Mouse (Mus musculus): ENCODE measurements around the gene Cyb561a3. TPM values are rescaled to one million over a fixed set of nuclear protein-coding genes. Genes with fewer than 3 reads are reported as not detected.

The Cyb561a3 gene
- polyA plus RNA-seq, 1 experiment from 2014 or later = 12.5 TPM

DNA sequence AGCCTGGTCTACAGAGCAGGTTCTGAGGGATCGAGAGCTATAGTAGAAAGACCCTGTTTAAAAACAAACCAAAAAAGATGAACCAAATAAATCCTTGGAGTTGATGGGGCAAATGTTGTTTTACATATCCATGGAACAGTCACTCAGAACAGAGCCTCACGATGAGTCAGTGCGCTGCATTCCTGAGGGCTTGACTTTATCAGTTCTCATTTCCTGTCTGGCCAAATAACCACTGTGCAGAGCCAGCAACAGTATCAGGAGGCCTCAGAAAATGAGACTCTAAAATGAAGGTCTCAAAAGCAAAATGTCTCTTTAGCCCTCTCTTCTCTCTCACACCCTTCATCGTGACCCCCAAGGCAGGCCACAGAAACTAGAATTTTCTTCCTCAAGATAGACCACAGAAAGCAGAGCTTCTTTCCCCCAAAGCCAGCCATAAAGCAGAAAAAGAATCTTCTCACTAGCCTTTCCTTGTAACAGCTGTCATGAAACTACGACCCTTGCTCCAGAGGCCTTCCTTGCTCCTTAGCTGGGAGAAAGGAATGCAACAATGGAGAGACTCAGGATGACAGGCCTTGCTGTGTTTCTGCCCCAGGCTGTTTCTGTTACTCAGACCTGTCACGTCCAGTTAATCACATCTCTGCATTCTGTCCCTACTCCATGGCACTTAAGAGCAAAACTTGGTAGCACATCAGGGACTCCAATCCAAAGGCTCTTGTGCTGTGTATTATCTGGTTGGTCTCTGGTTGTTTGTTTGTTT, 15.2 kb upstream of the Cyb561a3 start:
- Histone ChIP-seq H3K36me3 (ENCODE audit: control insufficient read depth, insufficient read depth, low read length) (no peaks in the 10 kb centered on the region), H3K4me3 (ENCODE audit: low read depth, low read length) (no peak overlapping the region), H3K4me2 (replicated peaks; ENCODE audit: low read depth, low read length) (no peak overlapping the region), H3K27me3 (ENCODE audit: control insufficient read depth, insufficient read depth, low read length) (no peaks in the 10 kb centered on the region), H3K27ac (ENCODE audit: low read depth, low read length) (no peak overlapping the region), H3K9ac (ENCODE audit: low read depth, low read length) (no peak overlapping the region), H3K4me1 (replicated peaks; ENCODE audit: control insufficient read depth, insufficient read depth, low read length) (no peaks in the 10 kb centered on the region), H3K9me3 (ENCODE audit: control insufficient read depth, low read length) (no peaks in the 10 kb centered on the region)
- 70% methylated on average over 6 of the region's 6 CpGs for WGBS
- ATAC-seq (ENCODE audit: low FRiP score) (no peak), DNase-seq (ENCODE audit: low spot score) (no peak)

DNA sequence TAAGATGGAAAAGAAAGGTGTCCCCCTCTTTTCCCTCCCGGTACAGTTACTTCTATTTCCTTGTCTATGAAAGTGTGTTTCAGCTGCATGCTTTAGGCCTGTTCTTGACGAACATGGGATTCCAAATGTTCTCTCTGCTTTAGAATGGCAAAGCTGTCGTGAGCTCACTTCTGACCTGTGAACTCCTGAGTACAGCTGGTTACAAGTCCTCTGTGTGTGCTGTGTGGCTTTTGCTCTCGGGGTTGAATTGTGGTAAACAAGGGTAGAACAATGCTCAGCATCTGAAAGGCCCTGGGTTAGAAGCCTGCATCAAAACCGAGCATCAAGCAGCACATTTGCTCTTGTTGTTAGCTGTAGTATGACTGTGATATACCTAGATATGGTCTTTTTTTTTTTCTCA, 14.6 kb upstream of the Cyb561a3 start:
- no peak overlapping the region for H3K9ac ChIP-seq (ENCODE audit: low read depth, low read length)
- no peaks in the 10 kb centered on the region for H3K36me3 ChIP-seq (ENCODE audit: control insufficient read depth, insufficient read depth, low read length)
- no peaks in the 10 kb centered on the region for H3K4me1 ChIP-seq (replicated peaks; ENCODE audit: control insufficient read depth, insufficient read depth, low read length)
- DNase-seq (ENCODE audit: low spot score) (no peak), ATAC-seq (ENCODE audit: low FRiP score) (no peak)
- no peaks in the 10 kb centered on the region for H3K9me3 ChIP-seq (ENCODE audit: control insufficient read depth, low read length)
- no peak overlapping the region for H3K4me3 ChIP-seq (ENCODE audit: low read depth, low read length)
- no peak overlapping the region for H3K4me2 ChIP-seq (replicated peaks; ENCODE audit: low read depth, low read length)
- H3K27ac ChIP-seq (ENCODE audit: low read depth, low read length) = no peak overlapping the region
- WGBS = 63% methylated on average over 5 of the region's 5 CpGs
- no peaks in the 10 kb centered on the region for H3K27me3 ChIP-seq (ENCODE audit: control insufficient read depth, insufficient read depth, low read length)

DNA sequence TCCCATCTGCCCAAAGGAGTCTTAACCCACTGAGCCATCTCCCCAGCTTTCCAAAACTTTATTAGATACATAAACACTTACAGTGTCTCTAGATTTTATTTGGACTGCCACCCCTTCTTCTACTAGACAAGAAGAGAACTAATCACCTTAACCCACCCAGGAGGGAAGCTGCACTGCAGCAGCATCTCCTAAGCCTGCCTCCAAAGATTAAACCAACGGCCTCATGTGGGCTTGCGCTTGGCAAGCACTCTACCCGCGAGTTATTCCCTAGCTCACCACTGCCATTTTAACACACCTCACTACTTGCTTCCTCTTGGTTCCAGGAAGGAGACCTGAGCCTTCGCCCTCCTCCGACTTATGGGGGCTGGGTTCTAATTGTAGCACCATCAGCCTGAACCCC, 12.7 kb upstream of the Cyb561a3 start:
- no peaks in the 10 kb centered on the region for H3K4me1 ChIP-seq (replicated peaks; ENCODE audit: control insufficient read depth, insufficient read depth, low read length)
- 73% methylated on average over 6 of the region's 6 CpGs for WGBS
- ATAC-seq (ENCODE audit: low FRiP score) (no peak), DNase-seq (ENCODE audit: low spot score) (no peak)
- no peak overlapping the region for H3K27ac ChIP-seq (ENCODE audit: low read depth, low read length)
- no peaks in the 10 kb centered on the region for H3K9me3 ChIP-seq (ENCODE audit: control insufficient read depth, low read length)
- no peaks in the 10 kb centered on the region for H3K27me3 ChIP-seq (ENCODE audit: control insufficient read depth, insufficient read depth, low read length)
- H3K4me3 ChIP-seq (ENCODE audit: low read depth, low read length) = no peak overlapping the region
- H3K4me2 ChIP-seq (replicated peaks; ENCODE audit: low read depth, low read length) = no peak overlapping the region
- no peaks in the 10 kb centered on the region for H3K36me3 ChIP-seq (ENCODE audit: control insufficient read depth, insufficient read depth, low read length)
- H3K9ac ChIP-seq (ENCODE audit: low read depth, low read length) = no peak overlapping the region

DNA sequence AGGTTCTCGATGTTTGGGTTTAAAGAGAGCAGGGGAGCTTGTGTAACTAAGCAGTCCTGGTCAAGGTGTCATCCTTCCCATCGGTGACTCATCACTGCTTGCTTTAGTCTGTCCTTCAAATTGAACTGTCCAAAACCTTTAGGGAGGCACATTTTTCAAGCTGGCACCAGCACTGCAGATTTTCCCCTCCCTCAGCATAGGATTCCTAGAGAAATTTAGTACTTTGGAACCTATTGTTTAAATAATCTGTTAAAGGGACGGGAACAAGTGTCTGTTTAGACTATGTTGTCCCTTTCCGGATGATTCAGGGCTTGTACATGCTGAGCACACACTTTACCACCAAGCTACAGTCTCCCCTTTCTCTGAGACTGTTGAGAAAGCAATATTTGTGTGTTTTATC, 11.8 kb upstream of the Cyb561a3 start:
- Histone ChIP-seq H3K9ac (ENCODE audit: low read depth, low read length) (no peak overlapping the region), H3K4me2 (replicated peaks; ENCODE audit: low read depth, low read length) (no peak overlapping the region), H3K4me3 (ENCODE audit: low read depth, low read length) (no peak overlapping the region), H3K4me1 (replicated peaks; ENCODE audit: control insufficient read depth, insufficient read depth, low read length) (no peaks in the 10 kb centered on the region), H3K27ac (ENCODE audit: low read depth, low read length) (no peak overlapping the region), H3K36me3 (ENCODE audit: control insufficient read depth, insufficient read depth, low read length) (no peaks in the 10 kb centered on the region), H3K27me3 (ENCODE audit: control insufficient read depth, insufficient read depth, low read length) (no peaks in the 10 kb centered on the region), H3K9me3 (ENCODE audit: control insufficient read depth, low read length) (no peaks in the 10 kb centered on the region)
- WGBS = 87% methylated on average over 4 of the region's 4 CpGs
- DNase-seq (ENCODE audit: low spot score) (no peak), ATAC-seq (ENCODE audit: low FRiP score) (no peak)

DNA sequence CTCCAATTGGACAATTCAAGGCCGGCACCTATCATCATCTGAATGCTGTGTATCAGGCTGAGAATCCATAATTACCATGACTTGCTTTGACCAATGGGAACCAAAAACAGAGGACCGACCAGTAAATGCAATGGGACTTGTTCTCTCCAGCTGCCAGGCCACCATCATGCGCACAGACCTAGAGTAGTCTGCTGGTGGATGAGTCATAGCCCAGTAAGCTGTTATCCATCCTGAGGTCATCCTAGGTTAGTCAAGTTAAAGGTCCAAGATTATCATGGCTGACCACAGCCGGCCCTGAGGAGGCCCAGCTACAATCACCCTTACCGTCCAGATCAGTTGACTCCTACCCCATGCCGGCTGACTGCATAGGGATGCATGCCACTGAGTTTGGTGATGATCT, 7.3 kb upstream of the Cyb561a3 start:
- Histone ChIP-seq H3K4me2 (replicated peaks; ENCODE audit: low read depth, low read length) (no peak overlapping the region), H3K9ac (ENCODE audit: low read depth, low read length) (no peak overlapping the region), H3K9me3 (ENCODE audit: control insufficient read depth, low read length) (no peaks in the 10 kb centered on the region), H3K4me3 (ENCODE audit: low read depth, low read length) (no peak overlapping the region), H3K27ac (ENCODE audit: low read depth, low read length) (no peak overlapping the region), H3K4me1 (replicated peaks; ENCODE audit: control insufficient read depth, insufficient read depth, low read length) (no peaks in the 10 kb centered on the region), H3K36me3 (ENCODE audit: control insufficient read depth, insufficient read depth, low read length) (peaks cover 8% of the 10 kb centered on the region; the same call in 1 of the 2 replicates), H3K27me3 (ENCODE audit: control insufficient read depth, insufficient read depth, low read length) (no peaks in the 10 kb centered on the region)
- WGBS = 96% methylated on average over 6 of the region's 6 CpGs
- DNase-seq (ENCODE audit: low spot score) = no peak
- no peak for ATAC-seq (ENCODE audit: low FRiP score)

DNA sequence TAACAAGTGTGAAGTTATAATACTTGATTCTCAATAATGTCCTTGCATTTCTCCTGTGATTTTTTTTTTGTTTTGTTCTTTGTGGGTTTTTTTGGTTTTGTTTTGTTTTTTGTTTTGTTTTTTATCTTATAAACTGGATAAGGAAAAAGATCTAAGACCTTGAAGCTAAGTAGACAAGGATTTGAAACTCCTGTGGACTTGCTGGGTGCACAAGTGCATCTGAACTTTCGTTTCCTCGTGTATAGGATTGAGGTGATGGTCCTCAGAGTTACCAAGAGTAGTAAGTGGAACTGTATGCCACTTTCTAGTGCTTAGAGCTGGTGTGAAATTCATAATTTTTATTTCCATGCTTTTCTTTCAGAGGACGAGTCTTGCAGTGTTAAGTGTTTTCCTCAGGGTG, 3.1 kb downstream of the Cyb561a3 start:
- 81% methylated on average over 3 of the region's 3 CpGs for WGBS
- ATAC-seq (ENCODE audit: low FRiP score) = no peak
- H3K27ac ChIP-seq (ENCODE audit: low read depth, low read length) = no peak overlapping the region
- H3K4me3 ChIP-seq (ENCODE audit: low read depth, low read length) = no peak overlapping the region
- no peaks in the 10 kb centered on the region for H3K9me3 ChIP-seq (ENCODE audit: control insufficient read depth, low read length)
- H3K27me3 ChIP-seq (ENCODE audit: control insufficient read depth, insufficient read depth, low read length) = no peaks in the 10 kb centered on the region
- H3K4me1 ChIP-seq (replicated peaks; ENCODE audit: control insufficient read depth, insufficient read depth, low read length) = 0 out of 2 replicates have a peak, but pooled peaks cover 4% of the 10 kb centered on the region
- H3K36me3 ChIP-seq (ENCODE audit: control insufficient read depth, insufficient read depth, low read length) = no peaks in the 10 kb centered on the region
- no peak for DNase-seq (ENCODE audit: low spot score)
- no peak overlapping the region for H3K4me2 ChIP-seq (replicated peaks; ENCODE audit: low read depth, low read length)
- H3K9ac ChIP-seq (ENCODE audit: low read depth, low read length) = no peak overlapping the region

DNA sequence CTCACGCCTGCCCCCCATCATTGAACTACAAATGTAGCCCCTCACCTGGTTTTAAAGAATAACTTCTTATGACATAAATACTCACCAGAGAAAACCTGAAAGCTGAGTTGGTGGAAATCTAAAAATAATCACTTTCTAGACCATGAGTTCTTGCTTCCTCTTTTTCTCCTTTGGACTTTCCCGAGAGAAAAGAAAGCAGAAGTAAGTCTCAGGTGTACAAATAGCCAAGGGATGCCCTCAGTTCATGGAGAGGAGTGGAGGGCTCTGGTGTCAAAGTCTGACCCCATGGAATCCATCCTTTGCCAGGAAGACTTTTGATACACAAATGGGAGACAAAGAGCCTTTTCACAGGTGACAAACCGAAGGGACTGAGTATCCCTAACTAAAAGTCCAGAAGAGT, 3.8 kb downstream of the Cyb561a3 start:
- Histone ChIP-seq H3K36me3 (ENCODE audit: control insufficient read depth, insufficient read depth, low read length) (no peaks in the 10 kb centered on the region), H3K27me3 (ENCODE audit: control insufficient read depth, insufficient read depth, low read length) (no peaks in the 10 kb centered on the region), H3K4me1 (replicated peaks; ENCODE audit: control insufficient read depth, insufficient read depth, low read length) (0 out of 2 replicates have a peak, but pooled peaks cover 4% of the 10 kb centered on the region), H3K9ac (ENCODE audit: low read depth, low read length) (no peak overlapping the region), H3K27ac (ENCODE audit: low read depth, low read length) (no peak overlapping the region), H3K4me3 (ENCODE audit: low read depth, low read length) (no peak overlapping the region), H3K4me2 (replicated peaks; ENCODE audit: low read depth, low read length) (no peak overlapping the region), H3K9me3 (ENCODE audit: control insufficient read depth, low read length) (no peaks in the 10 kb centered on the region)
- ATAC-seq (ENCODE audit: low FRiP score) (no peak), DNase-seq (ENCODE audit: low spot score) (no peak)
- WGBS = 77% methylated on average over 3 of the region's 3 CpGs

DNA sequence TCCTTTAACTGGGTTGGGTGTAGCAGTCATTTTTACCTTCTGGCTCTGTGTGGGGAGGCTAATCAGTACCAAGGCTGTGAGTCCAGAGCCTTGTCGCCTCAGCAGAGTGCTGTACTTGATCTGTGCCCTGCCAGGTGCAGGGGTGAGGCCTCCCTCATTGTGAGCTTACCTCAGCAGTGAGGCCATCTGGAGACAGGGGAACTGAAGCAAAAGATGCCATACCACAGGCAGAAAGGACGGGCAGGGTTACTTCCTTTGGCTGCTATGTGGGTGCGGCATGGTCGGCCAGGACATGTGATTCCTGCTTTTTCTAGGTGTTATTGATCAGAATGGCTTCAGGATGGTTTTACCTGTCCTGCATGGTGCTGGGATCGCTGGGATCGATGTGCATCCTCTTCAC, 5.0 kb downstream of the Cyb561a3 start:
- Histone ChIP-seq H3K9me3 (ENCODE audit: control insufficient read depth, low read length) (no peaks in the 10 kb centered on the region), H3K27me3 (ENCODE audit: control insufficient read depth, insufficient read depth, low read length) (no peaks in the 10 kb centered on the region), H3K36me3 (ENCODE audit: control insufficient read depth, insufficient read depth, low read length) (no peaks in the 10 kb centered on the region), H3K4me1 (replicated peaks; ENCODE audit: control insufficient read depth, insufficient read depth, low read length) (0 out of 2 replicates have a peak, but pooled peaks cover 4% of the 10 kb centered on the region), H3K4me3 (ENCODE audit: low read depth, low read length) (no peak overlapping the region), H3K27ac (ENCODE audit: low read depth, low read length) (no peak overlapping the region), H3K9ac (ENCODE audit: low read depth, low read length) (no peak overlapping the region), H3K4me2 (replicated peaks; ENCODE audit: low read depth, low read length) (no peak overlapping the region)
- 81% methylated on average over 6 of the region's 6 CpGs for WGBS
- DNase-seq (ENCODE audit: low spot score) = no peak
- no peak for ATAC-seq (ENCODE audit: low FRiP score)

DNA sequence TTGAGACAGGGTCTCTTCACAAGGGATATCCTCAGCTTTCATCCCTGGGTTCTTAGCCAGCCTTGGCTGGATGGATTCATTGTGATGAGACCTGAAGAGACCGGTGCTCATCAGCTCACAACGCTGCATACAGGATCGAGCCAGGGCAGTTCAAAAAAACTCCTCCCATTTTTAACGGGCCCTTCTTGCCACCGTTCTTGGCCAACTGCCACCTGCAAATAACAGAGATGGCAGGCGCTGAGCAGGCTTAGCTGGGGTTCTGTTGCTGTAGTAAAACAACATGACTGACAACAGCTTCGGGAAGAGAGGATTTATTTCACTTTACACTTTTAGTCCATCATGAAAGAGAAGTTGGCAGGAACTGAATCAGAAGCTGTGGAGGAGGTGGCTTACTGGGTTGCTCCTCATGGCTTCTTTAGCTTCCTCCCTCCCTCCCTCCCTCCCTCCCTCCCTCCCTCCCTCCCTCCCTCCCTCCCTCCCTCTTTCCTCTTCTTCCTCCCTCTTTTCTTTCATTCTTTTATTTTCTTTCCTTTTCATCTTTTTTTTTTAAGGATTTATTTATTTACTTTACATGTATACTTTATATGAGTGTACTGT, 6.7 kb downstream of the Cyb561a3 start:
- ATAC-seq (ENCODE audit: low FRiP score) = no peak
- no peak overlapping the region for H3K4me2 ChIP-seq (replicated peaks; ENCODE audit: low read depth, low read length)
- 89% methylated on average over 7 of the region's 7 CpGs for WGBS

More for the DNA sequence above, 6.7 kb downstream of the Cyb561a3 start:
- 0 out of 2 replicates have a peak, but pooled peaks cover under 1% of the 10 kb centered on the region for H3K4me1 ChIP-seq (replicated peaks; ENCODE audit: control insufficient read depth, insufficient read depth, low read length)
- no peak for DNase-seq (ENCODE audit: low spot score)
- no peak overlapping the region for H3K9ac ChIP-seq (ENCODE audit: low read depth, low read length)
- H3K36me3 ChIP-seq (ENCODE audit: control insufficient read depth, insufficient read depth, low read length) = no peaks in the 10 kb centered on the region
- no peaks in the 10 kb centered on the region for H3K9me3 ChIP-seq (ENCODE audit: control insufficient read depth, low read length)
- no peak overlapping the region for H3K4me3 ChIP-seq (ENCODE audit: low read depth, low read length)
- no peaks in the 10 kb centered on the region for H3K27me3 ChIP-seq (ENCODE audit: control insufficient read depth, insufficient read depth, low read length)
- H3K27ac ChIP-seq (ENCODE audit: low read depth, low read length) = no peak overlapping the region
